In the genomic region with DNA sequence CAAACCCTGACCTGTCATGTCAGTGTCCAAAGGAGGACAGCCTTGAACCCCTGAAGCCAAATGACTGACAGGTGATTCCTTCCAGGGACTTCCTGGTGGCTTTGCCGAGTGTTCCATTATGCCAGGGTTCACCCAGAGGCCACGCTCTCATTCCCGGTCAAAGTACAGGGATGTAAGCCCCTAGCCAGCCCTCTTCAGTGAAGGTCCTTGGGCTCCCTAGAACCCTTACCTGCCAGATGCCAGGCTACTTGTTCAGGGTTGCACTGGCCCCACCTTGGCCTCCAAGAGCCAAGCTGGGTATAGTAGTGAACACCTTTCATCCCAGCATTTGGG, we compare ENCODE assay signal across 16 mouse cellular contexts. TPM values are rescaled to one million over a fixed set of nuclear protein-coding genes. Genes with fewer than 3 reads are reported as not detected.
DNase-seq lines count a peak whose midpoint lies in the region; ATAC-seq and TF ChIP-seq lines count a peak whose summit lies in the region.
"Had no signal": no experiment of that assay in that cellular context is flagged by ENCODE, and none has a peak within 500 bp of the region (broad histone marks: within the 10 kb centered on the region; RNA-seq: fewer than 3 reads in every experiment).

No protein-coding gene starts in this region.

- no peak overlapping the region for H3K27ac ChIP-seq in kidney, embryonic 16.5 days (ENCODE audit: low read length)
- no peak overlapping the region for H3K27ac ChIP-seq in kidney, embryonic 14.5 days (ENCODE audit: low read depth, low read length)
- no peak overlapping the region for H3K27ac ChIP-seq in intestine, embryonic 16.5 days (ENCODE audit: low read length)
- H3K27ac ChIP-seq: embryonic facial prominence, embryonic 12.5 days; heart, embryonic 13.5 days; hindbrain, embryonic 10.5 days; hindbrain, embryonic 15.5 days; layer of hippocampus, adult 2 months; left cerebral cortex, adult 2 months; limb, embryonic 13.5 days; lung, embryonic 15.5 days had no signal

- TF ChIP-seq CTCF in G1E (IDR thresholded peaks at IDR 0.05; ENCODE audit: low read depth, low read length): no peak

- ATAC-seq in kidney, embryonic 16.5 days (ENCODE audit: low FRiP score, low TSS enrichment): no peak
- ATAC-seq in kidney, embryonic 14.5 days (ENCODE audit: low FRiP score, low TSS enrichment): no peak
- ATAC-seq in G1E (ENCODE audit: extremely low read depth, insufficient number of reproducible peaks, low FRiP score, poor library complexity, severe bottlenecking): no peak
- peak; percentile 18; the same call in 1 of the 2 replicates for ATAC-seq in intestine, embryonic 16.5 days

- no peak overlapping the region for H3K9ac ChIP-seq in kidney, embryonic 16.5 days (replicated peaks; ENCODE audit: low read length)
- H3K9ac ChIP-seq in kidney, embryonic 14.5 days (ENCODE audit: low read depth, low read length): no peak overlapping the region
- no peak overlapping the region for H3K9ac ChIP-seq in intestine, embryonic 16.5 days (ENCODE audit: low read depth, low read length)
- H3K9ac ChIP-seq: embryonic facial prominence, embryonic 12.5 days; heart, embryonic 13.5 days; hindbrain, embryonic 15.5 days; limb, embryonic 13.5 days; lung, embryonic 15.5 days had no signal

- no peak overlapping the region for H3K4me2 ChIP-seq in kidney, embryonic 16.5 days (replicated peaks; ENCODE audit: low read depth, low read length)
- H3K4me2 ChIP-seq in kidney, embryonic 14.5 days (replicated peaks; ENCODE audit: low read depth, low read length): no peak overlapping the region
- H3K4me2 ChIP-seq in intestine, embryonic 16.5 days (ENCODE audit: low read depth, low read length): no peak overlapping the region
- H3K4me2 ChIP-seq: embryonic facial prominence, embryonic 12.5 days; heart, embryonic 13.5 days; hindbrain, embryonic 15.5 days; limb, embryonic 13.5 days; lung, embryonic 15.5 days had no signal

- no peak overlapping the region for H3K4me3 ChIP-seq in kidney, embryonic 16.5 days (ENCODE audit: low read length)
- no peak overlapping the region for H3K4me3 ChIP-seq in kidney, embryonic 14.5 days (ENCODE audit: low read length)
- 0 out of 2 replicates have a peak overlapping the region, but pooled peaks have one; percentile 18 for H3K4me3 ChIP-seq in G1E (ENCODE audit: low read depth, low read length)
- H3K4me3 ChIP-seq in intestine, embryonic 16.5 days (ENCODE audit: low read length): no peak overlapping the region
- H3K4me3 ChIP-seq: embryonic facial prominence, embryonic 12.5 days; heart, embryonic 13.5 days; hindbrain, embryonic 10.5 days; hindbrain, embryonic 15.5 days; layer of hippocampus, adult 2 months; left cerebral cortex, adult 2 months; limb, embryonic 13.5 days; lung, embryonic 15.5 days; megakaryocyte, embryonic 14.5 days had no signal

- H3K9me3 ChIP-seq in kidney, embryonic 16.5 days (ENCODE audit: low read length): no peaks in the 10 kb centered on the region
- H3K9me3 ChIP-seq in kidney, embryonic 14.5 days (ENCODE audit: control insufficient read depth, low read length): no peaks in the 10 kb centered on the region
- peaks cover 90% of the 10 kb centered on the region for H3K9me3 ChIP-seq in G1E (replicated peaks)
- no peaks in the 10 kb centered on the region for H3K9me3 ChIP-seq in intestine, embryonic 16.5 days (ENCODE audit: control insufficient read depth, low read length)
- H3K9me3 ChIP-seq: embryonic facial prominence, embryonic 12.5 days; heart, embryonic 13.5 days; hindbrain, embryonic 10.5 days; hindbrain, embryonic 15.5 days; limb, embryonic 13.5 days; lung, embryonic 15.5 days; megakaryocyte, embryonic 14.5 days had no signal

- H3K27me3 ChIP-seq in kidney, embryonic 16.5 days (ENCODE audit: insufficient read depth, low read length): peaks cover 3% of the 10 kb centered on the region; the same call in 1 of the 2 replicates
- H3K27me3 ChIP-seq in kidney, embryonic 14.5 days (ENCODE audit: control insufficient read depth, insufficient read depth, low read length): no peaks in the 10 kb centered on the region
- peaks cover 3% of the 10 kb centered on the region; the same call in 1 of the 2 replicates for H3K27me3 ChIP-seq in G1E (ENCODE audit: insufficient read depth, low read length)
- no peaks in the 10 kb centered on the region for H3K27me3 ChIP-seq in intestine, embryonic 16.5 days (replicated peaks; ENCODE audit: control insufficient read depth, insufficient read depth, low read length)
- H3K27me3 ChIP-seq: embryonic facial prominence, embryonic 12.5 days; lung, embryonic 15.5 days had no signal

- peak; percentile 16 for DNase-seq in kidney, adult 11 months
- peak; percentile 21 to 29 for DNase-seq in kidney, postnatal 36 days
- DNase-seq in G1E (ENCODE audit: low spot score): no peak
- DNase-seq in gastrocnemius, postnatal 25 days: no peak

- H3K4me1 ChIP-seq in kidney, embryonic 16.5 days (ENCODE audit: insufficient read depth, low read length): peaks cover 4% of the 10 kb centered on the region; the same call in 1 of the 2 replicates
- H3K4me1 ChIP-seq in kidney, embryonic 14.5 days (ENCODE audit: control insufficient read depth, insufficient read depth, low read length): no peaks in the 10 kb centered on the region
- H3K4me1 ChIP-seq in G1E (ENCODE audit: insufficient read depth, low read depth, low read length): no peaks in the 10 kb centered on the region
- peaks cover 6% of the 10 kb centered on the region; the same call in 1 of the 2 replicates for H3K4me1 ChIP-seq in intestine, embryonic 16.5 days (ENCODE audit: control insufficient read depth, insufficient read depth, low read length)
- H3K4me1 ChIP-seq: embryonic facial prominence, embryonic 12.5 days; hindbrain, embryonic 15.5 days; limb, embryonic 13.5 days; lung, embryonic 15.5 days had no signal

- H3K36me3 ChIP-seq in kidney, embryonic 16.5 days (ENCODE audit: insufficient read depth, low read length): no peaks in the 10 kb centered on the region
- no peaks in the 10 kb centered on the region for H3K36me3 ChIP-seq in kidney, embryonic 14.5 days (ENCODE audit: control insufficient read depth, insufficient read depth, low read length)
- H3K36me3 ChIP-seq in G1E (replicated peaks): no peaks in the 10 kb centered on the region
- no peaks in the 10 kb centered on the region for H3K36me3 ChIP-seq in intestine, embryonic 16.5 days (ENCODE audit: control insufficient read depth, insufficient read depth, low read length)
- H3K36me3 ChIP-seq: embryonic facial prominence, embryonic 12.5 days; heart, embryonic 13.5 days; hindbrain, embryonic 10.5 days; hindbrain, embryonic 15.5 days; limb, embryonic 13.5 days; lung, embryonic 15.5 days had no signal

- WGBS in kidney, embryonic 16.5 days: 52% methylated on average over 3 of the region's 3 CpGs
- 56% methylated on average over 3 of the region's 3 CpGs for WGBS in kidney, embryonic 14.5 days
- WGBS in intestine, embryonic 16.5 days: 38% methylated on average over 3 of the region's 3 CpGs

RNA-seq across cellular contexts. Expression of a gene that starts 38.8 kb away (rescaled TPM):
- polyA plus RNA-seq in kidney, embryonic 16.5 days (2015; fragmentation: Nextera tagmentation; extraction: Ambion mirVana): 2.6 TPM in 2 replicates
- polyA plus RNA-seq in kidney, embryonic 14.5 days (2014; fragmentation: Nextera tagmentation; extraction: Ambion mirVana): 3.5 and 5.3 TPM in 2 replicates
- total RNA-seq in G1E (2014; fragmentation: Nextera tagmentation) (not detected in 2 replicates), G1E (2017) (under 0.01 and 0.05 TPM in 2 replicates)
- not detected in 2 replicates for polyA plus RNA-seq in G1E (2012)
- polyA plus RNA-seq in intestine, embryonic 16.5 days (2015; fragmentation: Nextera tagmentation; extraction: Ambion mirVana): 3.4 and 5.5 TPM in 2 replicates
- under 1 TPM in 1 of 2 experiments, not detected in 1; 0.27 TPM for total RNA-seq in gastrocnemius, postnatal 25 days (2021)

Comparison
In these comparisons a context has a peak if more than half of its experiments do, and no peak if none do; other contexts are left out.
1. DNase-seq: peak in kidney, adult 11 months (single experiment) and kidney, postnatal 36 days (2 of 2); none in G1E (single experiment) and gastrocnemius, postnatal 25 days (single experiment).